13 mouse cellular contexts compared by ENCODE assay signal in genomic region chr5:23599750-23600537, GRCm38 (mm10).
DNase-seq lines count a peak whose midpoint lies in the region; ATAC-seq lines count a peak whose summit lies in the region.
"Had no signal": no experiment of that assay in that cellular context is flagged by ENCODE, and none has a peak within 500 bp of the region (broad histone marks: within the 10 kb centered on the region; RNA-seq: fewer than 3 reads in every experiment).

No protein-coding gene starts in this region.

- no peaks in the 10 kb centered on the region for H3K27me3 ChIP-seq in hindbrain, embryonic 12.5 days
- H3K27me3 ChIP-seq: liver, embryonic 12.5 days; stomach, embryonic 15.5 days had no signal

- H3K9me3 ChIP-seq in hindbrain, embryonic 12.5 days (replicated peaks): no peaks in the 10 kb centered on the region
- H3K9me3 ChIP-seq: liver, embryonic 12.5 days; stomach, embryonic 15.5 days had no signal

- H3K4me3 ChIP-seq in hindbrain, embryonic 12.5 days: no peak overlapping the region
- H3K4me3 ChIP-seq: liver, embryonic 12.5 days; stomach, embryonic 15.5 days had no signal

- peaks cover 13% of the 10 kb centered on the region for H3K4me1 ChIP-seq in hindbrain, embryonic 12.5 days

- H3K4me2 ChIP-seq in hindbrain, embryonic 12.5 days (replicated peaks): no peak overlapping the region
- H3K4me2 ChIP-seq: liver, embryonic 12.5 days; stomach, embryonic 15.5 days had no signal

- H3K27ac ChIP-seq in hindbrain, embryonic 12.5 days: no peak overlapping the region
- H3K27ac ChIP-seq: liver, embryonic 12.5 days; stomach, embryonic 15.5 days had no signal

- peak; percentile 71 for ATAC-seq in hindbrain, embryonic 12.5 days (ENCODE audit: low FRiP score)
- no peak for ATAC-seq in megakaryocyte, adult 5-6 weeks (ENCODE audit: poor library complexity, severe bottlenecking)
- ATAC-seq: activated CD4-positive, CD25-positive, alpha-beta regulatory T cell, adult 4 months; liver, embryonic 12.5 days had no signal

- no peak overlapping the region for H3K9ac ChIP-seq in hindbrain, embryonic 12.5 days
- H3K9ac ChIP-seq: liver, embryonic 12.5 days; stomach, embryonic 15.5 days had no signal

- H3K36me3 ChIP-seq in hindbrain, embryonic 12.5 days: no peaks in the 10 kb centered on the region
- H3K36me3 ChIP-seq: liver, embryonic 12.5 days; stomach, embryonic 15.5 days had no signal

- 65% methylated on average over 5 of the region's 5 CpGs for WGBS in hindbrain, embryonic 12.5 days

- peak; percentile 87 for DNase-seq in heart, adult 11 months
- DNase-seq in heart, adult 18-20 months: no peak
- DNase-seq in MN1 (ENCODE audit: low spot score): peak; percentile 28
- peak; percentile 71 for DNase-seq in cerebellum, adult 9-10 months
- DNase-seq in embryo, embryonic 11 days: no peak
- DNase-seq in gastrocnemius, postnatal 25 days: no peak
- DNase-seq: B cell, adult 2 months; kidney, adult 11 months had no signal

Comparison
In these comparisons a context has a peak if more than half of its experiments do, and no peak if none do; other contexts are left out.
1. DNase-seq: peak in heart, adult 11 months (single experiment), MN1 (single experiment) and cerebellum, adult 9-10 months (single experiment); none in heart, adult 18-20 months (0 of 2), embryo, embryonic 11 days (single experiment) and gastrocnemius, postnatal 25 days (single experiment).